8 mouse cellular contexts compared by ENCODE assay signal in genomic region chr13:10071165-10071564, GRCm38 (mm10).
DNase-seq lines count a peak whose midpoint lies in the region; ATAC-seq and TF ChIP-seq lines count a peak whose summit lies in the region.

No protein-coding gene starts in this region.

- no peaks in the 10 kb centered on the region for H3K9me3 ChIP-seq in forebrain, embryonic 11.5 days (ENCODE audit: control insufficient read depth, low read length)
- no peaks in the 10 kb centered on the region for H3K9me3 ChIP-seq in forebrain, embryonic 10.5 days
- H3K9me3 ChIP-seq in kidney, embryonic 15.5 days (replicated peaks): no peaks in the 10 kb centered on the region
- H3K9me3 ChIP-seq in lung, embryonic 14.5 days (ENCODE audit: low read depth, low read length): no peaks in the 10 kb centered on the region

- no peaks in the 10 kb centered on the region for H3K36me3 ChIP-seq in forebrain, embryonic 11.5 days (ENCODE audit: control insufficient read depth, insufficient read depth, low read length)
- no peaks in the 10 kb centered on the region for H3K36me3 ChIP-seq in forebrain, embryonic 10.5 days (replicated peaks)
- no peaks in the 10 kb centered on the region for H3K36me3 ChIP-seq in kidney, embryonic 15.5 days
- no peaks in the 10 kb centered on the region for H3K36me3 ChIP-seq in lung, embryonic 14.5 days (ENCODE audit: insufficient read depth)

- H3K4me3 ChIP-seq in forebrain, embryonic 11.5 days (ENCODE audit: low read depth, low read length): no peak overlapping the region
- no peak overlapping the region for H3K4me3 ChIP-seq in forebrain, embryonic 10.5 days
- no peak overlapping the region for H3K4me3 ChIP-seq in kidney, embryonic 15.5 days (replicated peaks)
- H3K4me3 ChIP-seq in lung, embryonic 14.5 days (ENCODE audit: low read depth, low read length): no peak overlapping the region

- 0 out of 2 replicates have a peak, but pooled peaks have one; percentile 44 for ATAC-seq in forebrain, embryonic 11.5 days (replicated peaks; ENCODE audit: low FRiP score)
- peak; percentile 93 for ATAC-seq in kidney, embryonic 15.5 days (replicated peaks; ENCODE audit: low FRiP score)
- ATAC-seq in lung, embryonic 14.5 days (ENCODE audit: insufficient read depth): peak; percentile 89

- no peak overlapping the region for H3K4me2 ChIP-seq in forebrain, embryonic 11.5 days (ENCODE audit: low read depth, low read length, severe bottlenecking)
- no peak overlapping the region for H3K4me2 ChIP-seq in kidney, embryonic 15.5 days
- no peak overlapping the region for H3K4me2 ChIP-seq in lung, embryonic 14.5 days

- 54% methylated on average over 5 of the region's 5 CpGs for WGBS in forebrain, embryonic 11.5 days
- 52% methylated on average over 5 of the region's 5 CpGs for WGBS in forebrain, embryonic 10.5 days
- WGBS in kidney, embryonic 15.5 days: 15% methylated on average over 5 of the region's 5 CpGs
- WGBS in lung, embryonic 14.5 days: 4% methylated on average over 5 of the region's 5 CpGs

- no peaks in the 10 kb centered on the region for H3K4me1 ChIP-seq in forebrain, embryonic 11.5 days (replicated peaks; ENCODE audit: control insufficient read depth, insufficient read depth, low read length)
- no peaks in the 10 kb centered on the region for H3K4me1 ChIP-seq in forebrain, embryonic 10.5 days
- H3K4me1 ChIP-seq in kidney, embryonic 15.5 days: no peaks in the 10 kb centered on the region
- H3K4me1 ChIP-seq in lung, embryonic 14.5 days (ENCODE audit: insufficient read depth): no peaks in the 10 kb centered on the region; the same call in 1 of the 2 replicates

- TF ChIP-seq CTCF in lung, embryonic 14.5 days (IDR thresholded peaks at IDR 0.05; ENCODE audit: low read depth): peak; percentile 77

- no peak for DNase-seq in forebrain, embryonic 11.5 days (ENCODE audit: low spot score)
- DNase-seq in forebrain, embryonic 10.5 days (ENCODE audit: extremely low spot score, low spot score): no peak
- peak; percentile 15 to 46 for DNase-seq in adrenal gland, postnatal 36 days
- peak; percentile 18 for DNase-seq in heart, adult 8-10 months (ENCODE audit: low spot score)
- DNase-seq in lung, embryonic 14.5 days: peak; percentile 80
- peak; percentile 52 for DNase-seq in retina, postnatal 1 day
- DNase-seq in thymus, postnatal 14 days: peak; percentile 67

- no peak overlapping the region for H3K9ac ChIP-seq in forebrain, embryonic 11.5 days (ENCODE audit: low read length)
- H3K9ac ChIP-seq in kidney, embryonic 15.5 days: no peak overlapping the region
- H3K9ac ChIP-seq in lung, embryonic 14.5 days: no peak overlapping the region

- no peaks in the 10 kb centered on the region for H3K27me3 ChIP-seq in forebrain, embryonic 11.5 days (ENCODE audit: control insufficient read depth, insufficient read depth, low read length)
- no peaks in the 10 kb centered on the region for H3K27me3 ChIP-seq in forebrain, embryonic 10.5 days (ENCODE audit: poor library complexity, severe bottlenecking)
- no peaks in the 10 kb centered on the region for H3K27me3 ChIP-seq in kidney, embryonic 15.5 days
- H3K27me3 ChIP-seq in lung, embryonic 14.5 days (ENCODE audit: insufficient read depth, low read length): no peaks in the 10 kb centered on the region

- H3K27ac ChIP-seq in forebrain, embryonic 11.5 days (ENCODE audit: low read depth, low read length): no peak overlapping the region
- H3K27ac ChIP-seq in forebrain, embryonic 10.5 days: no peak overlapping the region
- H3K27ac ChIP-seq in kidney, embryonic 15.5 days: no peak overlapping the region
- no peak overlapping the region for H3K27ac ChIP-seq in lung, embryonic 14.5 days (ENCODE audit: low read depth)

Comparison
In these comparisons a context has a peak if more than half of its experiments do, and no peak if none do; other contexts are left out.
1. DNase-seq: peak in adrenal gland, postnatal 36 days (2 of 2), heart, adult 8-10 months (single experiment), lung, embryonic 14.5 days (single experiment), retina, postnatal 1 day (single experiment) and thymus, postnatal 14 days (single experiment); none in forebrain, embryonic 11.5 days (single experiment) and forebrain, embryonic 10.5 days (single experiment).
2. Peak in every context shown above with its lines, with median percentiles within 50 percentile points of each other: ATAC-seq.